Mouse (Mus musculus) ES-Bruce4 (cell line): ENCODE measurements around the gene Gm765.

ENCODE experiments used
- CTCF ChIP-seq: IDR thresholded peaks from one replicate; pipeline ENCODE4 v1.8.1; 2011; ENCODE audit warnings: low read depth, low read length
- EP300 ChIP-seq: IDR thresholded peaks from 2 replicates; pipeline ENCODE4 v1.6.1; 2011; ENCODE audit warnings: low read depth, low read length; ENCODE audit not compliant: insufficient read depth
- POLR2A ChIP-seq: IDR thresholded peaks from one replicate; pipeline ENCODE4 v1.8.1; 2011; ENCODE audit warnings: low read length; ENCODE audit not compliant: insufficient read depth

DNA sequence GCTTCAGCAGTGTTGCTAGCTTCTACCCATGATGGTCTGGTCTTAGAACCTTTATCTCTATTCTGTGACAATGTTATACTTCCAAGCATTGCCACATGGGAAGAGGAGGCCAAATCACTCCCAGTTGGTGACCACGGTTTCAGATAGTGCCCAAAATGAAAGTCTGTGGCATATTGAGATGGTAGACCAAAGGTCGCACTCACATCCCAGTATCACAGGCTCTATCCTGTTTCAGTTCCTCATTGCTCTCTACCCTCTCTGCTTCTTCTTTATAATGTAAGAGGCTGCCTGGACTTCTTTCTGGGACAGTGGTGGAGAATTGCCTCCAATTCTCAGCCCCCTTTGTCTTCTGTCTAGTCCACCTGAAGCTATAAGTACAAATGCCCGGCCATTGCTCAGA lies 108.5 kb downstream of the Gm765 start:
- no peak for TF ChIP-seq POLR2A
- no peak for TF ChIP-seq CTCF
- no peak for TF ChIP-seq EP300
